Mouse (Mus musculus) hindbrain, embryonic 13.5 days (tissue): ENCODE results near the gene Gm32742. TPM values are rescaled to one million over a fixed set of nuclear protein-coding genes. Genes with fewer than 3 reads are reported as not detected.

Experiments used
- ATAC-seq: fragments of 200-750 bp; cut with Nextera tagmentation; 2 replicates; pipeline ENCODE4 v1.8.0; 2017; ENCODE audit warnings: moderate TSS enrichment; ENCODE audit not compliant: low FRiP score
- H3K27ac ChIP-seq: fragments of 300-500 bp; sonication (generic); 2 replicates; pipeline ENCODE4 v1.5.1; 2015; ENCODE audit warnings: inconsistent platforms, mild to moderate bottlenecking, moderate library complexity
- H3K27me3 ChIP-seq: fragments of 300-500 bp; sonication (generic); 2 replicates; pipeline ENCODE4 v1.6.1; 2015; ENCODE audit warnings: mild to moderate bottlenecking, inconsistent platforms
- H3K36me3 ChIP-seq: fragments of 300-500 bp; sonication (generic); 2 replicates; pipeline ENCODE4 v1.6.1; 2015; ENCODE audit warnings: mild to moderate bottlenecking, inconsistent platforms
- H3K4me1 ChIP-seq: fragments of 300-500 bp; sonication (generic); replicated peaks from 2 replicates; pipeline ENCODE4 v1.6.1; 2015; ENCODE audit warnings: inconsistent platforms
- H3K4me2 ChIP-seq: fragments of 300-500 bp; sonication (generic); 2 replicates; pipeline ENCODE4 v1.6.1; 2015; ENCODE audit warnings: inconsistent platforms, mild to moderate bottlenecking, moderate library complexity
- H3K4me3 ChIP-seq: fragments of 300-500 bp; sonication (generic); 2 replicates; pipeline ENCODE4 v1.5.1; 2015; ENCODE audit warnings: mild to moderate bottlenecking, inconsistent platforms
- H3K9ac ChIP-seq: fragments of 300-500 bp; sonication (generic); 2 replicates; pipeline ENCODE4 v1.6.1; 2015; ENCODE audit warnings: mild to moderate bottlenecking, inconsistent platforms
- H3K9me3 ChIP-seq: fragments of 300-500 bp; sonication (generic); 2 replicates; pipeline ENCODE4 v1.6.1; 2016; ENCODE audit warnings: inconsistent platforms
- WGBS: fragments of 180-500 bp; shearing (Covaris S2); methylation state at CpG from one replicate; pipeline ENCODE4 v1.1.7; 2015; 5-methylcytosine and 5-hydroxymethylcytosine counted together
- polyA plus RNA-seq: library from polyadenylated mRNA; unstranded; fragments of >200 nt; fragmentation: Nextera tagmentation; extraction: Ambion mirVana; gene quantifications from 2 replicates; pipeline ENCODE4 v1.2.1, GENCODE M21; 2015

Gm32742 gene
- 0.04 TPM in 1 of 2 replicates, not detected in the other for polyA plus RNA-seq

- WGBS: 50% methylated on average over 6 of the region's 6 CpGs
- H3K27ac ChIP-seq: no peak within 1 kb of the TSS
- no peak within 1 kb of the TSS for H3K4me3 ChIP-seq
- no peaks in the 10 kb centered on the region for H3K4me1 ChIP-seq
- no peak within 1 kb of the TSS for H3K4me2 ChIP-seq
- H3K9me3 ChIP-seq: no peaks in the 10 kb centered on the region
- no peak for ATAC-seq
- no peaks in the 10 kb centered on the region for H3K36me3 ChIP-seq
- no peak within 1 kb of the TSS for H3K9ac ChIP-seq
- H3K27me3 ChIP-seq: peaks cover 8% of the 10 kb centered on the region
Observed at GRCm38 (mm10) chr9:51165312-51166180, at the start of gene Gm32742. Gene Gm32742 (minus strand): TSS chr9:51165517.

- 96% methylated on average over 6 of the region's 6 CpGs for WGBS
- Histone ChIP-seq H3K27me3 (no peaks in the 10 kb centered on the region), H3K4me3 (no peak overlapping the region), H3K9ac (no peak overlapping the region), H3K4me1 (no peaks in the 10 kb centered on the region), H3K36me3 (no peaks in the 10 kb centered on the region), H3K4me2 (no peak overlapping the region), H3K9me3 (no peaks in the 10 kb centered on the region), H3K27ac (no peak overlapping the region)
- ATAC-seq: no peak
Observed at GRCm38 (mm10) chr9:51213729-51214237, 48.5 kb upstream of the Gm32742 start.

GRCm38 (mm10) chr9:51213023-51213728, 47.9 kb upstream of the Gm32742 start, which contains the start of gene Pou2af1:
Gene Pou2af1 (plus strand): TSS chr9:51213708.
- Histone ChIP-seq H3K4me3 (no peak within 1 kb of the TSS), H3K9ac (no peak within 1 kb of the TSS), H3K4me1 (no peaks in the 10 kb centered on the region), H3K27ac (no peak within 1 kb of the TSS), H3K36me3 (no peaks in the 10 kb centered on the region), H3K27me3 (no peaks in the 10 kb centered on the region), H3K9me3 (no peaks in the 10 kb centered on the region), H3K4me2 (no peak within 1 kb of the TSS)
- WGBS: 83% methylated on average over 20 of the region's 20 CpGs
- no peak for ATAC-seq

- Histone ChIP-seq H3K4me1 (no peaks in the 10 kb centered on the region), H3K27me3 (no peaks in the 10 kb centered on the region), H3K27ac (no peak overlapping the region), H3K9ac (no peak overlapping the region), H3K36me3 (no peaks in the 10 kb centered on the region), H3K9me3 (no peaks in the 10 kb centered on the region), H3K4me3 (no peak overlapping the region), H3K4me2 (no peak overlapping the region)
- WGBS: 76% methylated on average over 6 of the region's 6 CpGs
- no peak for ATAC-seq
Observed at GRCm38 (mm10) chr9:51211191-51211590, 45.9 kb upstream of the Gm32742 start.

DNA sequence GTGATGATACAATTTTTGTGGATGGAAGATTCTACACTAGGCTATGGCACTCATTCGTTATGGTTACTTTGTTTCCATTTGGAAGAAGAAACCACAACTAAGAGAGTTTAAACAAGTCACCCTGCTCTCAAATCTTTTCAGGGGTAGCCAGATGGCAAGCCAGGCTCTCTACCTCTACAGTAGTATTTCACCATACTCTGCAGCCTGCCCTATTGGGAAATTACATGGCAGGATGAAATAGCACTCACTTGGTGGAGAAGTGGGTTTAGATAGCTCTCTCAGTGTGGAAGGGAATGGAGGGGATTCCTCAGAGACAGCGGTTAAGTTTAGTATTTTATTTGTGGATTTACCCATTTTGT, 43.6 kb upstream of the Gm32742 start:
- H3K4me1 ChIP-seq: no peaks in the 10 kb centered on the region
- no peak overlapping the region for H3K9ac ChIP-seq
- no peaks in the 10 kb centered on the region for H3K27me3 ChIP-seq
- H3K36me3 ChIP-seq: no peaks in the 10 kb centered on the region
- ATAC-seq: no peak
- WGBS: 86% methylated on average over 2 of the region's 2 CpGs
- H3K9me3 ChIP-seq: no peaks in the 10 kb centered on the region
- H3K4me3 ChIP-seq: no peak overlapping the region
- no peak overlapping the region for H3K4me2 ChIP-seq
- no peak overlapping the region for H3K27ac ChIP-seq

DNA sequence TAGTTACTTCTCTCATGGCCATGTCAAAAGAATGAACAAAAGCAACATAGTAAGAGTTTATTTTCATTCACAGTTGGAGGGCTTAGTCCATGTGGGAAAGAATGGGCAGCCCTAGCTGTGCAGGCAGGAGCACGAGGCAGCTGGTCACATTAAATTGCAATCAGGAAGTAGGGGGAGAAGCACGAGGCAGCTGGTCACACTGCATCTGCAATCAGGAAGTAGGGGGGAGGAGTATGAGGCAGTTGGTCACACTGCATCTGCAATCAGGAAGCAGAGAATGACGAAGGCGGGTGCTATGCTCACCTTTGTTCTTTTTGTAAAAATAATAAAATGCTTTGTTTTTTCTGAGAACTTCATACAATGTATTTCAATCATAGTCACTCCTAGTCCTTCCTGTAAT, 29.5 kb upstream of the Gm32742 start:
- Histone ChIP-seq H3K4me3 (no peak overlapping the region), H3K4me1 (no peaks in the 10 kb centered on the region), H3K27me3 (no peaks in the 10 kb centered on the region), H3K9ac (no peak overlapping the region), H3K27ac (no peak overlapping the region), H3K36me3 (no peaks in the 10 kb centered on the region), H3K9me3 (no peaks in the 10 kb centered on the region), H3K4me2 (no peak overlapping the region)
- WGBS: 72% methylated on average over 4 of the region's 4 CpGs
- ATAC-seq: no peak

- Histone ChIP-seq H3K9me3 (no peaks in the 10 kb centered on the region), H3K4me2 (no peak overlapping the region), H3K27ac (no peak overlapping the region), H3K4me1 (no peaks in the 10 kb centered on the region), H3K4me3 (no peak overlapping the region), H3K9ac (no peak overlapping the region), H3K36me3 (no peaks in the 10 kb centered on the region), H3K27me3 (no peaks in the 10 kb centered on the region)
- ATAC-seq: no peak
- WGBS: 87% methylated on average over 3 of the region's 3 CpGs
Observed at GRCm38 (mm10) chr9:51190655-51191054, 25.3 kb upstream of the Gm32742 start.

- Histone ChIP-seq H3K4me1 (no peaks in the 10 kb centered on the region), H3K36me3 (no peaks in the 10 kb centered on the region), H3K27me3 (0 out of 2 replicates have a peak, but pooled peaks cover 5% of the 10 kb centered on the region), H3K27ac (no peak overlapping the region), H3K4me2 (no peak overlapping the region), H3K9me3 (no peaks in the 10 kb centered on the region), H3K4me3 (no peak overlapping the region), H3K9ac (no peak overlapping the region)
- ATAC-seq: no peak
- 82% methylated on average over 5 of the region's 5 CpGs for WGBS
Observed at GRCm38 (mm10) chr9:51185871-51186270, 20.6 kb upstream of the Gm32742 start.

- 81% methylated on average over 4 of the region's 4 CpGs for WGBS
- H3K4me1 ChIP-seq: no peaks in the 10 kb centered on the region
- ATAC-seq: no peak
Observed at GRCm38 (mm10) chr9:51185386-51185785, 20.1 kb upstream of the Gm32742 start.

DNA sequence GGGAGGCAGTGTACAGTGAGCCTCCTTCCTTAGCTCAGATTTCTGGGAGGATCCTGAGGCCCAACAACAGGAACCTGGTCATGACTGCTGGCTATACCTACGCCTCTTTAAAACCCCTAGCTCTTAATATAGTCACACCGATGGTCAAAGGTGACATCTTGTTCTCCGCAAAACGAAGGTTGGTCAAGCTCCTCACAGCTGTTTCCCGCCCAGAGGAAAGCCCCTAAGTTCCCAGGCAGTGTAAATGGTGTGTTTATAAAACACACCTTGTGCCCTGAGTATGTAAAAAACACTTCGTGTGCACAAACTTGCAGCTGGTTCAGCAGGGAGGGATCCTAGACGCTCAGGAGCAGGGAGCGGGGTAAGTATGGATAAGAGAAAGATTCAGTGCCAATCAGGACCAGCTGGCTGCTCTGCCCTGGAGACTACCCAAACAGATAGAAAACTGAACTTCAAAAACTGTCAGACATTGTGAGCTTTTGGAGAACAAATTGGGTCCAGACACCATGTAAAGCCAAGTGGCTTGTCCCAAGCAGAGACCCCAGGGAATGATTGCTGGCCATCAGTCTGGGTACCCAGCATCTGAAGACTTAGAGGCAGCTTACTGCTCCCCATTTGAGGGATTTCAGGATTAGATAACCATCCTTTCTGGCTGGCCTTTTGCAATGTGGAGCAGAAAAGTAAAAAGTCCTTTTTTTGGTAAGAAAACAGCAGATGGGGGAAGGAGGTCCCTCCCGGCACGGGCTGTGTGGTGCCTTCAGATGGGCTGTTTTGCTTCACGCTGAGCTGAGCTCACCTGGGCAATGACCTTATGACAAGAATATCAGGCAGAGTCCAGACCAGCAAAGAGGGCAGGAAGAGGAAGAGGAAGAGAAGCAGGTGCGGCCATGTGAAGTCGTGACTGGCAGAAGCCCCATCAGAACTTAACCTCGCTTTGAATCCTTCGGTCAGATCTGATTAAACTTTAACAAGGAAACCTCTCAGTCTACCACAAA, 17.7 kb upstream of the Gm32742 start:
- H3K4me3 ChIP-seq: no peak overlapping the region
- no peaks in the 10 kb centered on the region for H3K4me1 ChIP-seq
- no peak overlapping the region for H3K9ac ChIP-seq
- H3K36me3 ChIP-seq: no peaks in the 10 kb centered on the region
- H3K4me2 ChIP-seq: no peak overlapping the region
- no peaks in the 10 kb centered on the region for H3K9me3 ChIP-seq
- no peak for ATAC-seq
- 0 out of 2 replicates have a peak, but pooled peaks cover 5% of the 10 kb centered on the region for H3K27me3 ChIP-seq
- WGBS: 88% methylated on average over 15 of the region's 15 CpGs
- no peak overlapping the region for H3K27ac ChIP-seq

More at GRCm38 (mm10) chr9:51185386-51185785, 20.1 kb upstream of the Gm32742 start:
- Histone ChIP-seq H3K9ac (no peak overlapping the region), H3K4me2 (no peak overlapping the region), H3K27me3 (0 out of 2 replicates have a peak, but pooled peaks cover 5% of the 10 kb centered on the region), H3K36me3 (no peaks in the 10 kb centered on the region), H3K9me3 (no peaks in the 10 kb centered on the region), H3K27ac (no peak overlapping the region), H3K4me3 (no peak overlapping the region)

DNA sequence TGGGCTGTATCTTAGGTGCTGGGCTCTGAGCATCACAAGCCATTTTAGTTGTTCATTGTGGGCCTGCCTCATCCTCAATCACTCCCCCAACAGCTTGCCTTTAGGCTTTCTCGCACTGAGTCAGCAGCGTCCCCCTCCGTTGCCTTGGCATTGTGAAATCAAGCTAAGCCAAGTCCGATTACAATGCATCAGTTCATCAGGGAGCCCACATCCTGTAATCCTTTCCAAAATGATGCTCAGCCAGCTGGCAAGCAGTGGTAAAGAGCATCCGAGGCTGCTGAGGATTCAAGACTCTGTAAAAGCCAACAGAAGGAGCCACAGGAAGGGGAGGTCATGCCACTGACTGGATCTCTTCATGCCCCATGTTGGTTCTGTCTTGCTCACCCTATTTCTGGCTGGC, 15.3 kb upstream of the Gm32742 start:
- Histone ChIP-seq H3K9me3 (no peaks in the 10 kb centered on the region), H3K36me3 (no peaks in the 10 kb centered on the region), H3K4me1 (no peaks in the 10 kb centered on the region), H3K27ac (no peak overlapping the region), H3K9ac (no peak overlapping the region), H3K27me3 (0 out of 2 replicates have a peak, but pooled peaks cover 5% of the 10 kb centered on the region), H3K4me2 (no peak overlapping the region), H3K4me3 (no peak overlapping the region)
- WGBS: 65% methylated on average over 5 of the region's 5 CpGs
- no peak for ATAC-seq
